Mouse (Mus musculus): ENCODE data around the gene Traf3. TPM values are rescaled to one million over a fixed set of nuclear protein-coding genes. Genes with fewer than 3 reads are reported as not detected.

Traf3 gene
- polyA plus RNA-seq, 2 experiments: 2.7 to 2.8 TPM

DNA sequence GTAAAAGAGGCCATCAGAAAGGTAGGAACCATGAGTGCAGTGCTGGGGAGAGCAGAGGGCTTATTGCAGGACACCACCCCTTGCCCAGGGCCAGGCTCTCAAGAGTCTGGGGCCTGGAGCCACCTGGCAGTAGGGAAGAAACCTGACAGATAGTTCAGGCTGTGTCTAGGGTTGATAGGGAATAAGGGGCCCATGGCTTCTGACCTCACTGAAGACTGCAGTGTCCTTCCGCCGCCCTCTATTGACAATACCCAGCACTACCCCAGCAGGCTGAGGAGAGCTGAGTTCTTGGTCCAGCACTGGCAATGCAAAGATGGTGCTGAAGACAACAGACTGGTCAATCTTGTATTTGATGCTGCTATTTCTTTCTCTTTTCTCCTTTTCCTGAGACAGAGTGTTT, 29.1 kb upstream of the Traf3 start:
- H3K4me3 ChIP-seq (ENCODE audit: insufficient read depth in 1 of 2, low read depth in 2 of 2, low read length in 2 of 2): no peak overlapping the region
- H3K9ac ChIP-seq (replicated peaks): no peak overlapping the region
- ATAC-seq (ENCODE audit: insufficient read depth) (peak; percentile 31; the same call in 1 of the 2 replicates), DNase-seq (ENCODE audit: low read depth in 3 of 3, low spot score in 3 of 3) (no peak)
- no peak overlapping the region for H3K4me2 ChIP-seq (ENCODE audit: low read depth)
- no peaks in the 10 kb centered on the region for H3K27me3 ChIP-seq (ENCODE audit: control insufficient read depth, insufficient read depth, low read length)
- TF ChIP-seq EP300 (IDR thresholded peaks at IDR 0.05; ENCODE audit: low read depth) (no peak), CTCF (IDR thresholded peaks at IDR 0.05; ENCODE audit: low read depth) (peak; percentile 64)
- no peaks in the 10 kb centered on the region for H3K36me3 ChIP-seq (replicated peaks; ENCODE audit: control insufficient read depth, insufficient read depth, low read depth)
- WGBS (ENCODE audit: insufficient replicate concordance): 56% methylated on average over 2 of the region's 2 CpGs
- 0 out of 4 replicates have a peak, but pooled peaks cover 0 to 2% of the 10 kb centered on the region in 2 experiments for H3K4me1 ChIP-seq (replicated peaks; ENCODE audit: control insufficient read depth in 2 of 2, insufficient read depth in 2 of 2, low read length in 1 of 2)
- H3K27ac ChIP-seq: no peak overlapping the region
- no peaks in the 10 kb centered on the region for H3K9me3 ChIP-seq (ENCODE audit: control insufficient read depth, low read length)

DNA sequence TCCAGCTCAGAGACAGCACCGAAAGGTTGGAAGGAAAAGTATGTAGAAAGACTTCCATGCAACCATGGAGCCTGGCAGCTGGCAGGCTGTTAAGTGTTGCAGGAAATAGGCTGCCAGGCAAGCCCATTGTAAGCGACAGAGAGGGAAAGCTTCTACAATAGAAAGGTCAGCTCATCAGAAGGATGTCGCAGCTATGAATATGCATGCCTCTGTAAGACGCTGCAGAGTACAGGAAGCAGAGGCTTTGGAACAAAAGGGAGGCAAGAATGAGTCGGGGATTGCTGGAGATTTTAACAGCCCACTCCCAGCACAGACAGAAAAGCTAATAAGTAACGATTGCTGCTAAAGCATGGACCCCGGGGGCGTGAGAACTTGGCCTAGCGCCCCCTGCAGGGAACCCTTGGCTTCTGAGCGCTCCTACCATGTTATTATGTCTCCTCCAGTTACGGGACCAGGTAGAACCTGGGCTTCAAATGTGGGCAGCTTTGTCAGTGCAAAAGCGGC, 23.1 kb upstream of the Traf3 start:
- H3K9ac ChIP-seq (replicated peaks): no peak overlapping the region
- 20% methylated on average over 12 of the region's 12 CpGs for WGBS (ENCODE audit: insufficient replicate concordance)
- no peaks in the 10 kb centered on the region for H3K9me3 ChIP-seq (ENCODE audit: control insufficient read depth, low read length)
- no peak overlapping the region for H3K27ac ChIP-seq
- H3K27me3 ChIP-seq (ENCODE audit: control insufficient read depth, insufficient read depth, low read length): no peaks in the 10 kb centered on the region
- DNase-seq (ENCODE audit: low read depth in 3 of 3, low spot score in 3 of 3) (no peak), ATAC-seq (ENCODE audit: insufficient read depth) (no peak)
- H3K4me3 ChIP-seq (ENCODE audit: insufficient read depth in 1 of 2, low read depth in 2 of 2, low read length in 2 of 2): no peak overlapping the region
- H3K4me1 ChIP-seq (replicated peaks; ENCODE audit: control insufficient read depth in 2 of 2, insufficient read depth in 2 of 2, low read length in 1 of 2): no peaks in the 10 kb centered on the region; a peak in 1 of 4 replicates
- no peaks in the 10 kb centered on the region for H3K36me3 ChIP-seq (replicated peaks; ENCODE audit: control insufficient read depth, insufficient read depth, low read depth)
- TF ChIP-seq EP300 (IDR thresholded peaks at IDR 0.05; ENCODE audit: low read depth): no peak
- peak; percentile 55 for TF ChIP-seq CTCF (IDR thresholded peaks at IDR 0.05; ENCODE audit: low read depth)
- no peak overlapping the region for H3K4me2 ChIP-seq (ENCODE audit: low read depth)

DNA sequence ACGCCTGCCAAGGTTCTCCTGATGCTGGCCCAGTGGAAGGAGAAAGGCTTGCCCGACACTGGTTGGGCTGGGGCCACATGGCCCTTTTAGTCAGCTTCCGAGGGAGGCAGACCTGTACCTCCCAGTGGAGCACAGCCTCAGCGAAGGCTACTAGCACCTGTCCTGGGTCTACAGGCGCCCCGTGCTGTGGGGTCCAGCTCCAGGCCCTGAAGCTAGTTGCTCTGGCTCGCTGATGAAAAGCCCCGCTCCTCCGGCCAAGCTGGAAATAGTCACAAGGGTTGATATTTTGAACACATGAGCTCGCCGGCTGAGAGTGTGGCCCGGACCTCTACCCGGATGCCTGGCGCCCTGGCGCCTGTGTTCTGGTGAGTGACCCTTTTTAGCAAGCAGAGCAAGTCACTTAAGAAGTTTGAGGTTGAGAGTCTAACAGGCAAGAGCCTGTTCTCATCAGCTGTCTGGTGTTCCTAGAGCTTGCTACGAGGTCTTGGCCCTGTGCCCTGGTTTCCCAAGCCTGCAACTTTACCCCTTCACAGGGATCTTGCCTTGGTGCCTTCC, 22.6 kb upstream of the Traf3 start:
- no peaks in the 10 kb centered on the region for H3K36me3 ChIP-seq (replicated peaks; ENCODE audit: control insufficient read depth, insufficient read depth, low read depth)
- TF ChIP-seq EP300 (IDR thresholded peaks at IDR 0.05; ENCODE audit: low read depth) (no peak), CTCF (IDR thresholded peaks at IDR 0.05; ENCODE audit: low read depth) (no peak)
- no peak overlapping the region for H3K4me3 ChIP-seq (ENCODE audit: insufficient read depth in 1 of 2, low read depth in 2 of 2, low read length in 2 of 2)
- H3K4me2 ChIP-seq (ENCODE audit: low read depth): no peak overlapping the region
- no peaks in the 10 kb centered on the region; a peak in 1 of 4 replicates for H3K4me1 ChIP-seq (replicated peaks; ENCODE audit: control insufficient read depth in 2 of 2, insufficient read depth in 2 of 2, low read length in 1 of 2)
- no peak for ATAC-seq (ENCODE audit: insufficient read depth)
- WGBS (ENCODE audit: insufficient replicate concordance): 68% methylated on average over 16 of the region's 16 CpGs
- DNase-seq (ENCODE audit: low read depth in 3 of 3, low spot score in 3 of 3): no peak
- no peaks in the 10 kb centered on the region for H3K27me3 ChIP-seq (ENCODE audit: control insufficient read depth, insufficient read depth, low read length)
- no peak overlapping the region for H3K9ac ChIP-seq (replicated peaks)
- H3K27ac ChIP-seq: no peak overlapping the region
- H3K9me3 ChIP-seq (ENCODE audit: control insufficient read depth, low read length): no peaks in the 10 kb centered on the region

DNA sequence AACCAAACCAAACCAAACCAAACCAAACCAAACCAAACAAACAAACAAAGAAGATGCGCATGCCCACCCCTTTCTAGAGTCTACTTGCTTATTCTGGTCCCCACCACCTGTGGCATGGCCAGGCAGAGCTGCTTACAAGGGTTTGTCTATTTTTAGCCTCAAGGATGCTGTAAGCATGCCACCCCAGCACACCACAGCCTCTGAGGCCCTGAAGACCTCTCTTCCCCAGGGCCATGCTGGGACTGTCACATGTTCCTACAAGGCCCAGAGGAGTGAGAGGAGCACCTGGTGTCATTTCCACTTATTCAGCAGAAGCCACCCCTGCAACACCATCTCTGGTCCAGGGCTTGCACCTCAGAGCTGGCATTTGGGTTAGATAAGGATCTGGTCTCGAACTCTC, 21.6 kb upstream of the Traf3 start:
- Histone ChIP-seq H3K27ac (no peak overlapping the region), H3K36me3 (replicated peaks; ENCODE audit: control insufficient read depth, insufficient read depth, low read depth) (no peaks in the 10 kb centered on the region), H3K9ac (replicated peaks) (no peak overlapping the region), H3K4me1 (replicated peaks; ENCODE audit: control insufficient read depth in 2 of 2, insufficient read depth in 2 of 2, low read length in 1 of 2) (peaks cover 0 to 3% of the 10 kb centered on the region in 2 experiments; a peak in 1 of 4 replicates), H3K9me3 (ENCODE audit: control insufficient read depth, low read length) (no peaks in the 10 kb centered on the region), H3K4me3 (ENCODE audit: insufficient read depth in 1 of 2, low read depth in 2 of 2, low read length in 2 of 2) (no peak overlapping the region), H3K27me3 (ENCODE audit: control insufficient read depth, insufficient read depth, low read length) (no peaks in the 10 kb centered on the region), H3K4me2 (ENCODE audit: low read depth) (no peak overlapping the region)
- ATAC-seq (ENCODE audit: insufficient read depth) (no peak), DNase-seq (ENCODE audit: low read depth in 3 of 3, low spot score in 3 of 3) (no peak)
- 73% methylated on average over 2 of the region's 2 CpGs for WGBS (ENCODE audit: insufficient replicate concordance)
- no peak for TF ChIP-seq EP300 (IDR thresholded peaks at IDR 0.05; ENCODE audit: low read depth)
- TF ChIP-seq CTCF (IDR thresholded peaks at IDR 0.05; ENCODE audit: low read depth): no peak

DNA sequence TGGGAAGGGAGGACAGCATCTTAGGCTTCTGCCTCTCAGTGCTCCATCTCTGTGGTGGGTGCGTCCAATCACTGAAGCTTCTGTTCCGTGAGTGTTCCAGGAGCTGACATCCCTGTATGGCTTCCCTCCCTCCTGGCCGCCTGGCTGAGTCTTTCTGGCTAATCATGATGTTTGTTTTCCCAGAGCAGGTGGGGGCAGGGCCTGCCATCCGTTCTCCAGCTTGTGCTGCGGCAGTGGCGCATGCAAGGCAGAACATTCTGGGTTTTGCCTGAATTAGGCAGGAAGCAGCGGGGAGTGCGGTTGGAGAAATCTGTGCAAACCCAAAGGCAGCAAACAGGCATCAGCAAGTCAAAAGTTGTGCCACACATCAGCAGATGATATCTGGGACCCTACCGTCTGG, 20.9 kb upstream of the Traf3 start:
- Histone ChIP-seq H3K27me3 (ENCODE audit: control insufficient read depth, insufficient read depth, low read length) (no peaks in the 10 kb centered on the region), H3K4me1 (replicated peaks; ENCODE audit: control insufficient read depth in 2 of 2, insufficient read depth in 2 of 2, low read length in 1 of 2) (peaks cover 0 to 9% of the 10 kb centered on the region in 2 experiments; a peak in 2 of 4 replicates), H3K27ac (no peak overlapping the region), H3K9me3 (ENCODE audit: control insufficient read depth, low read length) (no peaks in the 10 kb centered on the region), H3K4me3 (ENCODE audit: insufficient read depth in 1 of 2, low read depth in 2 of 2, low read length in 2 of 2) (no peak overlapping the region), H3K36me3 (replicated peaks; ENCODE audit: control insufficient read depth, insufficient read depth, low read depth) (no peaks in the 10 kb centered on the region), H3K9ac (replicated peaks) (no peak overlapping the region), H3K4me2 (ENCODE audit: low read depth) (no peak overlapping the region)
- no peak for TF ChIP-seq CTCF (IDR thresholded peaks at IDR 0.05; ENCODE audit: low read depth)
- TF ChIP-seq EP300 (IDR thresholded peaks at IDR 0.05; ENCODE audit: low read depth): no peak
- no peak for DNase-seq (ENCODE audit: low read depth in 3 of 3, low spot score in 3 of 3)
- WGBS (ENCODE audit: insufficient replicate concordance): 57% methylated on average over 9 of the region's 9 CpGs
- no peak for ATAC-seq (ENCODE audit: insufficient read depth)

All from liver, embryonic 14.5 days (tissue).